8 mouse cellular contexts compared by ENCODE assay signal in genomic region chr1:178528431-178529351, GRCm38 (mm10). TPM values are rescaled to one million over a fixed set of nuclear protein-coding genes. Genes with fewer than 3 reads are reported as not detected.
DNase-seq lines count a peak whose midpoint lies in the region; ATAC-seq lines count a peak whose summit lies in the region.

Kif26b (plus strand) TSS chr1:178529125.

- H3K27me3 ChIP-seq in intestine, embryonic 16.5 days (replicated peaks; ENCODE audit: control insufficient read depth, insufficient read depth, low read length) = peaks cover 9% of the 10 kb centered on the region
- H3K27me3 ChIP-seq in midbrain, embryonic 14.5 days (ENCODE audit: control insufficient read depth, insufficient read depth, low read length) = no peaks in the 10 kb centered on the region
- peaks cover 21% of the 10 kb centered on the region for H3K27me3 ChIP-seq in stomach, embryonic 15.5 days (replicated peaks)

- intact Hi-C loops in left cerebral cortex, postnatal 4 days (cut with DNase I) = loop anchor here (5.0 kb wide), 2 partner anchors 434 to 614 kb away; no protein-coding TSS in a partner anchor

- no peaks in the 10 kb centered on the region for H3K36me3 ChIP-seq in intestine, embryonic 16.5 days (ENCODE audit: control insufficient read depth, insufficient read depth, low read length)
- no peaks in the 10 kb centered on the region for H3K36me3 ChIP-seq in midbrain, embryonic 14.5 days (ENCODE audit: control insufficient read depth, insufficient read depth, low read length)
- H3K36me3 ChIP-seq in stomach, embryonic 15.5 days = no peaks in the 10 kb centered on the region

- peak; percentile 36 for DNase-seq in CD4-positive, CD25-positive, alpha-beta regulatory T cell, adult 2 months (ENCODE audit: low read depth, low spot score)
- peak; percentile 40 to 59 for DNase-seq in cerebellum, postnatal 4 days (ENCODE audit: low spot score in 2 of 2)
- peak; percentile 29 to 52 for DNase-seq in gastrocnemius, adult 8-10 months (ENCODE audit: low spot score in 2 of 2)
- DNase-seq in left cerebral cortex, postnatal 4 days = peak; percentile 61
- DNase-seq in midbrain, embryonic 14.5 days = peak; percentile 79

- H3K4me1 ChIP-seq in intestine, embryonic 16.5 days (ENCODE audit: control insufficient read depth, insufficient read depth, low read length) = peaks cover 17% of the 10 kb centered on the region
- H3K4me1 ChIP-seq in midbrain, embryonic 14.5 days (ENCODE audit: control insufficient read depth, insufficient read depth, low read length) = peaks cover 16% of the 10 kb centered on the region; the same call in 1 of the 2 replicates
- H3K4me1 ChIP-seq in stomach, embryonic 15.5 days = peaks cover 26% of the 10 kb centered on the region

- peak within 1 kb of the TSS; percentile 63 for H3K9ac ChIP-seq in intestine, embryonic 16.5 days (ENCODE audit: low read depth, low read length)
- peak within 1 kb of the TSS; percentile 81 for H3K9ac ChIP-seq in midbrain, embryonic 14.5 days (replicated peaks; ENCODE audit: low read length)
- H3K9ac ChIP-seq in stomach, embryonic 15.5 days = peak within 1 kb of the TSS; percentile 50

- ATAC-seq in CD4-positive, CD25-positive, alpha-beta regulatory T cell, adult 4 months = no peak
- ATAC-seq in intestine, embryonic 16.5 days = peak; percentile 58
- ATAC-seq in midbrain, embryonic 14.5 days (ENCODE audit: low FRiP score, low TSS enrichment) = peak; percentile 62; the same call in 1 of the 2 replicates
- ATAC-seq in stomach, embryonic 15.5 days (ENCODE audit: insufficient read depth, low FRiP score, low read depth) = peak; percentile 59

- H3K4me2 ChIP-seq in intestine, embryonic 16.5 days (ENCODE audit: low read depth, low read length) = peak within 1 kb of the TSS; percentile 97
- H3K4me2 ChIP-seq in midbrain, embryonic 14.5 days (ENCODE audit: low read length) = peak within 1 kb of the TSS; percentile 99
- H3K4me2 ChIP-seq in stomach, embryonic 15.5 days = peak within 1 kb of the TSS; percentile 99

- H3K9me3 ChIP-seq in intestine, embryonic 16.5 days (ENCODE audit: control insufficient read depth, low read length) = no peaks in the 10 kb centered on the region
- no peaks in the 10 kb centered on the region for H3K9me3 ChIP-seq in midbrain, embryonic 14.5 days (ENCODE audit: control insufficient read depth, low read length)
- H3K9me3 ChIP-seq in stomach, embryonic 15.5 days = no peaks in the 10 kb centered on the region

- peak within 1 kb of the TSS; percentile 67 for H3K4me3 ChIP-seq in intestine, embryonic 16.5 days (ENCODE audit: low read length)
- H3K4me3 ChIP-seq in midbrain, embryonic 14.5 days (replicated peaks; ENCODE audit: low read depth, low read length) = peak within 1 kb of the TSS; percentile 69
- peak within 1 kb of the TSS; percentile 65 for H3K4me3 ChIP-seq in stomach, embryonic 15.5 days (replicated peaks)

- peak within 1 kb of the TSS; percentile 34; the same call in 1 of the 2 replicates for H3K27ac ChIP-seq in intestine, embryonic 16.5 days (ENCODE audit: low read length)
- H3K27ac ChIP-seq in midbrain, embryonic 14.5 days (replicated peaks; ENCODE audit: low read depth, low read length) = peak within 1 kb of the TSS; percentile 92
- peak within 1 kb of the TSS; percentile 73 for H3K27ac ChIP-seq in stomach, embryonic 15.5 days

- under 1% methylated on average over 83 of the region's 92 CpGs for WGBS in intestine, embryonic 16.5 days
- under 1% methylated on average over 92 of the region's 92 CpGs for WGBS in midbrain, embryonic 14.5 days
- WGBS in stomach, embryonic 15.5 days = under 1% methylated on average over 83 of the region's 92 CpGs

RNA-seq across cellular contexts. Expression of gene Kif26b, which starts in this region (rescaled TPM):
- polyA plus RNA-seq in CD4-positive, CD25-positive, alpha-beta regulatory T cell, adult 4 months (2017; shearing (Covaris generic)) = under 1 TPM in 1 of 2 experiments, not detected in 1; 0.04 TPM
- 1 to 10 TPM; 2.3 to 4.9 (median 2.6) TPM for total RNA-seq in gastrocnemius, adult 8-10 months (2022)
- 1.5 and 1.7 TPM in 2 replicates for polyA plus RNA-seq in intestine, embryonic 16.5 days (2015; fragmentation: Nextera tagmentation; extraction: Ambion mirVana)
- 10 to 100 TPM; 44.1 to 49.3 TPM for total RNA-seq in left cerebral cortex, postnatal 4 days (2021)
- polyA plus RNA-seq in midbrain, embryonic 14.5 days (2014; fragmentation: Nextera tagmentation; extraction: Ambion mirVana) = 10.8 and 12.8 TPM in 2 replicates
- polyA plus RNA-seq in stomach, embryonic 15.5 days (2015; fragmentation: Nextera tagmentation; extraction: Ambion mirVana) = 3.4 and 5.7 TPM in 2 replicates

Comparison
In these comparisons a context has a peak if more than half of its experiments do, and no peak if none do; other contexts are left out.
1. RNA of gene Kif26b (total RNA-seq): 44.1 to 49.3 TPM in left cerebral cortex, postnatal 4 days; 2.3 to 4.9 TPM in gastrocnemius, adult 8-10 months; every median in the first group is over 4 times any median in the second.
2. H3K27ac ChIP-seq: peak in every context shown above with its lines; median percentile 92 in midbrain, embryonic 14.5 days; 73 in stomach, embryonic 15.5 days; 34 in intestine, embryonic 16.5 days.
3. Peak in every context shown above with its lines, with median percentiles within 50 percentile points of each other: DNase-seq, H3K4me2 ChIP-seq, H3K4me3 ChIP-seq and H3K9ac ChIP-seq.